Mouse (Mus musculus): ENCODE data around the gene Trmt61a.
"Not testable (repeated sequence)": the region's sequence is repeated elsewhere in the genome, so short reads cannot be mapped to it uniquely, and the experiment has no call there.

Trmt61a gene

DNA sequence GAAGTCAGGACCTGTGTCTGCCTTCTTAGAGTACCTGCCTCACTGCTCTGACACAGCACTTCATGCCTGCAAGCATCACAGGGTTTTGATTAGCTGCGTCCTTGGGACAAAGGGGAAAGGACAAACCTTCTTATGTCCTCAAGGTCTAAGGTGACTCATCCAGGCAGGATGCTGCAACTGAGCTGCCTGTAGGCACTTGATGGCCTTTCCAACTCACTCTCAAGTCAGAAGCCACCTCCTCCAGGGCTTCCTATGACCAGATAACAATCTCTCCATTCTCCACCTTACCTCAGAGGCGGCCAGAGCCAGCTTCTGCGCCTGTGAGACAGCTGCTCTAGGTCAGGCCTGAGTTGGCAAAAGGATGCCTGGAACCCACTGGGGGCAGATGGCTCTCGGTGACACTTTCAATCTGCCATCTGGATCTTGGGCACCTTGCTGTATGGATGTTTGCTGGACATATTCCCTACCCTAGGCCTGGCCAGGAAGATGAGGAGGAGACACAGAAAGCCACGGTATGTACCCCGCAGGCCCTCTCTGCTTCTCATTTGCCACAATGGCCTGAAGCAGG lies 20.5 kb downstream of the Trmt61a start:
- DNase-seq (ENCODE audit: low spot score in 2 of 2): no peak

DNA sequence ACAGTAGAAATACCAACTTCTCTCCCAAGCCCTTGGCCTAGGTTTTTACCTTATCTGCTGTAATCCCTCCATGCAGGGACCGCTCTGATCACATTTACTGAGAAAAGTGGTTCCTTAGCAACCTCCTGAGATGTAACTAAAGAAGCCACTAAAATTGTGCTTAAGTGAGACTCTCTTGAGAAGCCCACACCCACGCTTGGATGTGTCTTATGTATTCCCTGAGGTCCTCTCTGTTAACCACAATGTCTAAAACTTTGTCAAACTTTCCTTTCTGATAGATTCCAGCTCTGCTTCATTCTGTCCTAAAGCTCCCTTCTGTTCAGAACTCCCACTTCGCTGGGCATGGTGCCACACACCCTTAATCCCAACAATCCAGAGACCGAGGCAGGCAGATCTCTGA lies 21.6 kb downstream of the Trmt61a start:
- DNase-seq (ENCODE audit: low spot score in 2 of 2): no peak

DNA sequence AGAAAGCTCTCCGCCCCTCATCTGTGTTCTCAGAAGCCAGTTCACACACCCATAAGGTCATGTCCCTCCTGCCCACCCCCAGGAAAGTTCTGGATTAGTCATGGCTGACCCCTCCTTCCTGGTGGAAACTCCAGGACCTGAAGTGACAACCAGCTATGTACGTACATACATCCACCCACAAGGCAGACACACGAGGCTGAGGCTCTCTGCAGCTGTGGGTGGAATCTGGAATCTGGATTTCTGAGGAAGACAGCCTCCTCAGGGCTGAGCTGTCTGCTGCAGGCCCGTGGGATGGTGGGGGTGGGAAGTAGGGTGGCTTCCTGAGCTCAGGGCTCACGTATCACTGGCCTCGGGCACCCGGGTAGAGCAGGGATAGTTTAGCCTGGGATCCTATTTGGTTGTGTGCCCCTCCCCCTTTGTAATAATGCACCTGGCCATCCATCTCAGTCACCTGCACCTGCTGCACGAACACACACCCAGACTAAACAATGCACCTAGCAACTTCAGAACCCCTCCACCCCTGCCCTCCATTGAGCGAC lies 23.1 kb downstream of the Trmt61a start:
- no peak for DNase-seq (ENCODE audit: low spot score in 2 of 2)

DNA sequence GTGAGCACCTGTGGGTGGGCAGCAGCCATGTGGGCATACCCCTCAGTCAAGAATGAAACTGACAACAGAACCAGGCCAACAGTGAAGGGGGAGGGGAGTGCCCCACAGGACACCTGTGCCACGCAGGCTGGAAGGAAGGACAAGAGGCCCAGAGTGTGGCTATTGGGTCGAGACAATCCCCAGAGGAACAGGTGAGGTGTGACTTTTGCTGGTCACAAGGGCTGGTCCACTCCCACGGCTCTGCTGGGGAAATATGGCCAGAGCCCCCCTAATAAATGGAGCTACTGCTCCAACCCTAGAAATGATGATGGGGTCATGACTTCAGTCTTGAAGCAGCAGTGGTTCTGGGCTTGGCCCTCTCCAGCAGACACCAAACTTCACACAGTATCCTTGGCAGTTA lies 25.4 kb downstream of the Trmt61a start:
- no peak for DNase-seq (ENCODE audit: low spot score in 2 of 2)

DNA sequence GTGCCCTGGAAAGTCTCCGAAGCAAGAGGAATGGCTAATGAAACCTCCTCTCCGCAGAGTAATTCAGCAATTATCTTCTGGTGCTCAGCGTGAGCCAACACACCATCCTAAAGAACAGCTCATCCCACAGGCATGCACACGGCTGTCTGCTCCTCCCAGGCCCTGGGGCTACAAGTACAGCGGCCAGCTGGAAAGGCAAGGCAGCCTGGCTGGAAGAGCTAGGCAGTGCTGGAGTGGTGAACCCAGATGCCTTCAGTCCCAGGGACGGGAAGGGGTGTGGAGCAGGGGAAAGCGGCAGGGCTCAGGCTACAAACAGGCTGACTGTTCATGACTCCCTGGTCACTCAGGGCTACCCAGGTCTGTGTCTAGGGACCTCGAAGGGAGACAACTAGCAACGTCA lies 26.7 kb downstream of the Trmt61a start:
- peak in 1 of 2 experiments; percentile 59 for DNase-seq (ENCODE audit: low spot score in 2 of 2)

DNA sequence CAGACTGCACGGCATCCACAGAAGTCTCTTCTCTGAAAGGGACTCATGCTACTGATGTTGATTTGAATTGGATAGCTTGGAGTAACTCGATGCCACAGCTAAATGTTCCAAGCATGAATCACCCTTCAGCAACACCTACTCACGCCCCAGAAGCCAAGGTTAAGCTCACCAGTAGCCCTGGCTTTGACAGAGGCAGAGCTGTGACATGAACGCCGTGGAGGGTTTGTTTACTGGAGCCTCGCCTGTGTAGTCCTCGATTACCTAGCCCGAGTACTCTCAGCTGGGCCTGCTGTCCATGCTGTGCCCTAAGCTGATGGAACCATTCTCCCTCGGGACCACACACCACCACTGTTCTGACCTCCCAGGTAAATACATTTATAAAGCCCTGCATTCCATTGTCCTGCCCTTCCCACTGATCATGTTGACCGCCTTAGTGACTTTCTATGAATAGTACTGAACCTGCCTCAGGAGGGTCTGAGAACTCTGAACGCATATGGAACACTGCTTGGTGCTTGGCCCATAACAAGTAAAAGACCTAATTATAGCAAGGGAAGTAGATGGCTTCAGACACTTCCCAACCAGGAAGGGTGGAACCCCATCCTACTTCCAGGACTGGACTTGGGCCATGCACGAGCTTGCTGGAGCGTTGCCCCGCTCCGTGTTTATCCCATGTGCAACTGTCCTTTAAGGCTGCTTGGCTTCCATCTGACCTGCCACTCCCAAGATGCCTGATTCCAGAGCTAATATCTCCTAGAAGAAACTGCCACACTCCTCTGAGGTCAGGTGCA lies 27.5 kb downstream of the Trmt61a start:
- DNase-seq (ENCODE audit: low spot score in 2 of 2): peak in 1 of 2 experiments; percentile 55

DNA sequence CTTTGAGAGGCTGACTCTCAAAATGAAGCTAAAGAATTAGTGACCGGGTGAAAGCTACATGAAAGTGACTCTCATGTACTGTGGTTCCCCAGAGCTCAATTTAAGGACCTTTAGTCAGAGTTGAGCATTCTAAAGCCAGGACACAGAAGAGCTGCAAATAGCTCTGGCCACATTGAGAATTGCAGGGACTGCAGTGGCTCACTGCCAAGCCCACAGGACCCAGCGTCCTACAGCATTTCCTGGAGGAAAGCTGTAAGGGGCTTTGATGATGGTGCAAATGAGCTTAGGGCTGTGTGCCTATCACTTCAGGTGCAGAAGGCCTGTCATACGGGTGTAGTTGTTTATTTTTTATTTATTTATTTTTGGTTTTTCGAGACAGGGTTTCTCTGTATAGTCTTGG lies 30.3 kb downstream of the Trmt61a start:
- DNase-seq (ENCODE audit: low spot score in 2 of 2): no peak

DNA sequence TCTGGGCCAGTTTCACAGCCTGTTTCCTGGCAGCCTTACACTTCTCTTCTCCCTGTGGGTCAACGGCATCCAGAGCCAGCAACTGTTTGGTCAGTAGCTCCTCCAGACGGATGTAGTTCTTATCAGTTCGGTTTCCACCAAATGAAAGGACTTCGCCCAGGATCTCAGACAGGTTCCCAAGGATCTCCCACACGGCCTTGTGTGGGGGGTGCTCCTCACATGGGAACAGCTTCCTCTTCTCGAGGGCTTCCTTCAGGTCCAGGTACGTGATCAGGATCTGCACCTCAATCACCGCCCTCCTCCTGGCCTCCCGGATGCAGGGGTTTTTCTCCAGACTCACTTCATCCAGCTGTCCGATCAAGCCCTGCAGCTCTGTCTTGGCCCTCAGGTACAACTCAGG lies 32.2 kb downstream of the Trmt61a start:
- no peak for DNase-seq (ENCODE audit: low spot score in 2 of 2)

DNA sequence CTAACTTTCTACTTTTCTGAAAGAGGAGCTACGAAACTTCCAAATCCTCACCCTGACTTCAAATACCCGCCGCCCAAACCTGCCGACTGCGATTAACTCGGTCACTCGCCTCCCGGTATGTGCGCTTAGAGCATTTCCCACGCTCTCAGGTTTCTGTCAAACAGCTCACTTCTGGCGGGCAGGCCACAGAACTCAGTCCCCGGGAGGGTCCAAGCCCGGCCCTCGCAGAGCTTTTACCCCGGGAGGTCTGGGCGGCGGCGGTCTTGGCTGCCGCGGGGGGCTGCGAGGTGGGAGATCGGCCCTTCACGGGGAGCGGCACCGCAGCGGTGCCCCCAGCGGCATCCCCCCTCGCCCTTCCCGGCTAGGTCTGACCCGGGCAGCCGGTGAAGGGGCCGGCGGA lies 34.6 kb downstream of the Trmt61a start:
- DNase-seq (ENCODE audit: low spot score in 2 of 2): peak in 1 of 2 experiments; percentile 74

DNA sequence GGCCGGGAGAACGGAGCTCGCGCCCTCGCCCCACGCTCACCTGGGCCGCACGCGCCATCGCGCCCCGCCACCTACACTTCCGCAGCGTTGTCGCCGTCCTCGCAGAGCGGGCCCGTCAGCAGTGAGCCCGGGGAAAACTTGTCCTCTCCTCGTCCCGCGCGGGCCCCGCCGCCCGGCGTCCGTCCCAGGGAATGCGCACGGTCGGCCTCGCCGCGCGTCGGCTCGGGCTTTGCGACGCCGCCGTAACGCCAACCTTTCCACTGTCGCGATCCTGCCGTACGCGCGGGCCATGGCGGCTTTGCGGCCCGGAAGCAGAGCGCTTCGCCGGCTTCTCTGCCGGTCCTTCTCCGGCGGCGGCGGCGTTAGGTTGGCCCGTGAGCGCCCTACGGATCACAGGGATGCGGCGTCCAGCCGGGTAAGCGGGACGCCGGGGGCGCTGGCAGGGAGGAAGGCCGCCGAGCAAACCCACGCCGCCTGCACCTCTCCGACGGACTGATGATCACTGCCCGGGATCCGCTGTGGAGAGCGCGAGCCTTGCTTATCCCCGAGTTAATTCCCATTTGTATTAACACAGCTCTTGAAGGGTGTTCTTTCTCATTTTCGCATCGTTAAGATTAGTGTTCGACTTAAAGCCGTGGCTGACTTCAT lies 35.2 kb downstream of the Trmt61a start, which contains the start of the genes Bag5 and Apopt1:
Bag5 (minus strand) TSS at position 254 of the 648 bp plus-strand sequence.
Apopt1 (plus strand) TSS at position 258 of the 648 bp plus-strand sequence.
- DNase-seq (ENCODE audit: low spot score in 2 of 2): peak; percentile 89 to 96

DNA sequence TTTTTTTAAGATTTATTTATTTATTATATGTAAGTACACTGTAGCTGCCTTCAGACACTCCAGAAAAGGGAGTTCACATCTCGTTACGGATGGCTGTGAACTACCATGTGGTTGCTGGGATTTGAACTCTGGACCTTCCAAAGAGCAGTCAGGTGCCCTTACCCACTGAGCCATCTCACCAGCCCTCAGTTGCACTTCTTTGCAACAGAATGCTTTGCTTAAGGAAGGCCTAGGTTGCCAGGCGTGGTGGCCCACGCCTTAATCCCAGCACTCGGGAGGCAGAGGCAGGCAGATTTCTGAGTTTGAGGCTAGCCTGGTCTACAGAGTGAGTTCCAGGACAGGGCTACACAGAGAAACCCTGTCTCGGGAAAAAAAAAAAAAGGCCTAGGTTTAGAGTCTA lies 36.0 kb downstream of the Trmt61a start:
- DNase-seq (ENCODE audit: low spot score in 2 of 2): not testable (repeated sequence)

DNA sequence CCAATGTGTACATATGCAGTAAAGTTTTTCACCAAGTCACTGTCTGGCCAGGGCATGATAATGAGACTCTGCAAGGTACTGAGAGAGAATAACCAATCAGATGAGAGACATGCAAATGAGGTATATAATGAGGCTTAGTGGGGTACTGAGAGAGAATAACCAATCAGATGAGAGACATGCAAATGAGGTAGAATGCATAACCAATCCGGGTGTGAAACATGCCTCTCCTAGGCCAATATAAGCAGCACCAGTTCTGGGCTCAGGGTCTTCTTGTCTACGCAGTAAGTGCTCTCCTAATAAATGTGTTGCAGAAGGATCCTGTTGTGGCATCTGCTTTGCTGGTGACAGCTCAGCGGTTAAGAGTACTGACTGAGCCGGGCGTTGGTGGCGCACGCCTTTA lies 38.6 kb downstream of the Trmt61a start:
- DNase-seq (ENCODE audit: low spot score in 2 of 2): no peak

DNA sequence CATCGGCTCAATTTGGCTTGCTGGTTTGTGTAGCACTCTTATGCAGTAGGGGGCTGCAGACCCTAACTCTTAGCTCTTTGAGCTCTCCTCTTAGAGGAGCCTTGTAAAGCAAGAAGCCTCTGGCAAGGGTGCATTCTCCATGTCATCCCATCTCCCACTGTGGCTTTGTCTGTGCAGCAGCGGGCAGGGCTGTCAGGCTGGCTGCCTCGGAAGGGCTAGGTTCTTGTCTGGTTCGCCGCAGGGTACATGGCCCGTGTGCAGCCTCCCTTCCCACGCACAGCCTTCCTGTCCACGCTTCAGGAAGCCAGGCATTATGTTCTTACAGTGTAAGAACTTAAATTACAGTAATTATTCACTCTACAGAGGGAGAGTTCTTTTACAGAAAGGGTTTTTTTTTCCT lies 40.8 kb downstream of the Trmt61a start:
- no peak for DNase-seq (ENCODE audit: low spot score in 2 of 2)

DNA sequence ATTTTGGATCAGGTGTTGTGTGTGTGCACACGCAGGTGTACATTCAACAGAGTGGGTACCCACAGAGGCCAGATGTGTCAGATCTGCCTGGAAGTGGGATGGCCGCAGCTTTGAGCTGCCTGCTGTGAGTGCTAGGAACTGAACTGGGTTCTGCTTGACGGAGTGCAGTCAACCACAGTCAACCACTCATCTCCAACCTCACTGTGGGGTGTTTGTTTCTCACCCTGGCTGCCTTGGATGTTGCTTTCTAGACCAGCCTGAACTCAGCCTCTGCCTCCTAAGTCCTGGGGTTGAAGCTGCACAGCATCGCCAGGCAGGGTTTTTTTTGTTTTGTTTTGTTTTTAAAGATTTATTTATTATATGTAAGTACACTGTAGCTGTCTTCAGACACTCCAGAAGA lies 42.3 kb downstream of the Trmt61a start:
- no peak for DNase-seq (ENCODE audit: low spot score in 2 of 2)

DNA sequence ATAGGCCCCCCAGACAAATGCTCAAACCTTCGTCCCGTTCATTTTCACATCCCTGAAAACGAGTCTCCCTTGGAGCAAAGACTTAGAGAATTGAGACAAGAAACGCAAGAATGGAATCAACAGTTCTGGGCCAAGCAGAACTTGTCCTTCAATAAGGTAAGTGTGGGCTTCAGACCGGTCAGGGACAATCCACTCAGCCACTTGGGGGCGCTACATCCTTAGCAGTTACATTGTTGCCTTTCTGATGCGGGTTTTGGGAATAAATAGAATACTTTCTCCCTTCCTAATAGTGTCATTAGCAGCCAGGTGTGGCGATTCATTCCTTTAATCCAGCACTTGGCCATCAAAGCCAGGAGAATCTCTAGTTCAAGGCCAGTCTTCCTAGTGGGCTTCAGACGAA lies 44.7 kb downstream of the Trmt61a start:
- peak; percentile 41 to 85 for DNase-seq (ENCODE audit: low spot score in 2 of 2)

DNA sequence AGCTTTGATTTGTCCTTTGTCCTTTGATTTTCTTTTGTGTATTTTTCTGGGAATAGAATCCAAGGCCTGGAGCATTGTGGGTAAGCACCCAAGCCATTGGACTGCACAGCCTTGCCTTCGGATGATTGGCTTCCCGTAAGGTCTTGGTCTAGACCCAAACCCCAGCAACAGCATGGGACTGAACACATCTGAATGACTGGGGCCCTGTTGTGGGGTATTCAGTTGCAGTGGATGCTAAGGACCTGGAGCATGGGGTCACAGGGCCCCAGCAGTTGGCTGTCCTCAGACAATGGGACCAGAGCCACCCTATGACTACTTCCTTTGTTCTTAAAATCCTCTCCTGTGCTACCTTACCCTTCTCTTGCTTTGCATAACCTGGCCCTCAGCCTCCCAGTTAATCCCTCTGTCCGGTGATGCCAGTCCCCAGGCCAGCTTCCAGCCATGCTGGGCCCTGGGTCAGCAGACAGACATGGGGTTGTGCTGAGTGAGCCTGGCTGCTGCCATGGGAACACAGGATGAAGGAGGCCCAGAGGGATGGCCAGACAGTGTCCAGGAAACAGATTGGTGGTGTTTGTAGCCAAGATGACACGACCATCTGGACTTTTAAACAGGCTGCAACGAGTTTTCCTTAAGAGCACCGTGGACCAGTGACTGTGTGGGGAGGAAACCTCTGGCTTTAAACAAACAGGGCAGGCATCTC lies 46.9 kb downstream of the Trmt61a start:
- no peak for DNase-seq (ENCODE audit: low spot score in 2 of 2)

DNA sequence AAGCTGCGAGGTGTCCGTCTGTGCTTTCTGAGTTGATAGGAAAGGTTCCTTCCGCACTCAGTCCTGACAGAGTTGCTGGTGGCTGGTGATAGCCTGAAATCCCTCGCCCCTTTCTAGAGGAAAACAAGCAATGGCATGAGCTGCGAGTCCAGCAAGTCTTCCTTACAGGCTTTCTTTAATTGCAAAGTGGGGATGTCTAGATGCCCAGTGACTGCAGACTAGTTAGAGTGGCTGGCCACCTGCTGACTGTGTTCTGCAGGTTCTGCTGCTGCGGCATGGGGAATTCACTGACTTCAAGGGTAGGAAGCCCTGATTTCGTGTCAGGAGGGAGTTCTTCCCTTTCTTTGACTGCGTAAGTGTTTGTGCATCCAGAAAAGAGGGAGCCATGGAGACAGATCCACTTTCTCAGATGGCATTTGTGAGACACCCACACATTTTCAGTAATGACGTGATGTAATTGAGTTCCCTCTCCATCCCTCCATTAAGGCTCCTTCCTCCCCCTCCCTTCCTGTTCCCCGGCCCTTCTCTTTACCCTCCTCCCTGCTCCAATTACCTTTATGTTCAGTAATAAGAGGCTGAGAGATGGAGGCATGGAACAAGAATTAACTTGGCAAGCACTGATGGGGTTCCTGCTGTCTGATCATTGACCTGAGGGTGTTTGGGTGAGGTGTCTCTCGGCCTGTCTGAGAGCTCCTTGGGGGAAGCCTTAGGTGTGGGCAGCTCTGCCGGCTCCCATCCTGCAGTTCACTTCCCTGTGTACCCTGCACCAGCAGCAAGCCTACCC lies 47.6 kb downstream of the Trmt61a start:
- DNase-seq (ENCODE audit: low spot score in 2 of 2): no peak

DNA sequence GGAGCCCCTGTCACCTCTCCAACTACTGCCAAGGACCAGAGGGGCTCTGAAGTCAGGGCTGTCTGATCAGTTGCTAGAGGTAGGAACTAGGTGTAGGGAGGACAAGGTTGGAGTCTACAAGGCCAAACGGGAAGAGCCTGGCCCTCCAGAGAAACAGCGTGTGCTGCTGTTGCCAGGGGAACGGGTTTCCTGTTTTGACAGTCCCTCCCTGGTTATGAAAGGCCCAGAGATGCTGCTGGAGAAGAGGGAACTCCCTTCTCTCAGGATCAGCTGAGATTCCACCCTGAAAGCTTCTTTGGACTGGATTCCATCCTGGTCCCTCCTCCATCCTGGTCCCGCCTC lies 48.2 kb downstream of the Trmt61a start:
- no peak for DNase-seq (ENCODE audit: low spot score in 2 of 2)

DNA sequence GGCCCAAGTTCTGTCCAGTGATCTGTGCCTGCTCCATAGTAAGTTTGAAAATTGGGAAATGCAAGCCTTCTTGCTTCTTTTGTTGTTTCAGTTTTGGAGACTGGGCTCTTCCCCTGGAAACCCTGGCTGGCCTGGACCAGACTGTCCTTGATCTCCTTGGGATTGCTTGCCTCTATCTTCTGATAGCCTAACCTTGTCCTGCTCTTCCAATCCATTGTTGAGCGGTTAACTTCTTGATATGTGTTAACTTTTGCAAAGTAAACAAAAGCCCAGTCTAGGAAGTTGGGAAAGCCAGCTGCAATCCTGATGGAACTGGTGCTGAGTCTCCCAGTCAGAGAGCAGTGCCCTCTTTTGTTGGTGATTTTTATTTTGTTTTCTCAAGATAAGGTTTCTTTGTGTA lies 50.1 kb downstream of the Trmt61a start:
- DNase-seq (ENCODE audit: low spot score in 2 of 2): no peak

DNA sequence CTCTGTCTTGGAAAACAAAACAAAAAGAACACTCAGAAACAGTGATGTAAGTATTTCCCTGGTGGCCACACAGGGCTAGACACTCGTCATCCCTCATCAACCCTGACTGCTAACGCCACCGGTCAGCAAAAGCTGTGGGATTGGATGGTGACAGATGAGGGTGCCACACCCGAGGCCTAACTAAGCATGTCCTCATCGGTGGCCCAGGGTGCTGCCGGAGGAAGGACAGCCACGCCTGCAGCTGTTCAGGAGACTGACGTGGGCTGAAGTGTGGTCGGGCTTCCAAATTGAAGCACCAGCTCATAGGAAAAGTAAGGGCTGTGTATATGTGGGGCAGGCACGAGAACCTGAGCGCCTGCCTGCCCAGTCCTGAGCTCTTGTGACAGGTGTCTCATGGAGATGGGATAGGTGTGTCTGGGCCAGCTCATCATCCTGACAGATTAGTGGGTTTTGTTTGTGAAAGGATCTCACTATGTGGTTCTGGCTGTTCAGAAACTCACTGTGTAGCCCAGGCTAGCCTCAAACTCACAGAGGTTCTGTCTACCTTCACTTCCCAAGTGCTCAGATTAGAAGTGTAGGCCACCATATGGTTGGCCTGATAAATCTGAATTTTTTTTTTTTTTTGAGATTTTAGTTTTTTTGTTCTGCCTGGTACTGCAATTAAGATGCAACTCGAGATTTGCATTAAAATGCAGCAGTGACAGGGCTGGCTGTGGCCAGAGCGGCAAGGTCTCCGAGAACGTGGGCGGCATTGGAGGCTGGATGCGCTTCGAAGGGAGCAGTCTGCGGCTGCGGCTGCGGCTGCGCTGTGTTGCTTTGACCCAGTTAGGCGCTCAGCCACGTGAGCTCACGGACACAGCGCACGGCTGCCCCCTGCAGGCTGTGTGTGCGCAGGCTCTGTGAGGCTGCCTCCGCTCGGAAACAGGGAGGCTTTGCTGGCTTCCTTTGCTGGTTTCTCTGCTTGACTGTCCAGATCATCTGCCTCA lies 54.2 kb downstream of the Trmt61a start:
- peak; percentile 81 to 91 for DNase-seq (ENCODE audit: low spot score in 2 of 2)

Data from spleen, postnatal 4 days (tissue).